Mouse (Mus musculus): ENCODE measurements at regions not wholly inside any gene's neighbourhood (a gene's known extent, or its start where the extent isn't known, plus 50 kb on each side); places are given as distances from the start of the nearest gene placed in this dataset.

DNA sequence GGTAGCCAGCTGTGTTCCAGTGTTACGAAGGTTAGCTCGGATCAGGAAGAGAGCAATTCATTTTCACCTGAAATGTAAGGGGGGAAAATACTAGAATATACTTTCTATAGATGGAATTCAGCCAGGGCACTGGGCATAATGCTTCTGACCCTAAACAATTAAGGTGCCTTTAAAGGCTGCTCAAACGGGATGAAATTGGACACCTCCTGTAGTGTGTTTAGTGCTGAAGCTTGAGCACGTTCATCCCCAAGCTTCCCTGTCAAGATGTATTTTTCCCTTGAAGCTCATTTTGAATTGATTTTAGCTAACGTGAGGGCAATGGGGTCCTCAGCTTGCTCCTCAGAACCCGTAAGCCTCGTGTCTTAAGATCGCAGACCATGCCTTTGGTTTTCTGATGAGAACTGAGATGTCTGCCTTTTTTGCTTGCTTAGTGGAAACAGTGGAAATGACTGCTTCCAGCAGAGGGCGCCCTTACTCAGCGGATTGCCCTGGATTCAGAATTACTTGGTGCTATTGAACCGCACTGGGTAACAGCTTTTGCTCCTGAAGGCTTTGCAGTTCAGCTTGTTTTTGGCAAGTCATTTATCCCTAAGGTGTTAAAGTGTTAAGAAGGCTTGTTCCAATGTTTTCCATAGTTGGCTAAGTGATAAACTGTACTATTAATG, 74.6 kb upstream of the Fermt1 start:
- DNase-seq (ENCODE audit: low read depth, low spot score): peak; percentile 79

GRCm38 (mm10) chr2:133021244-133021643, 75.5 kb upstream of the Fermt1 start:
- DNase-seq (ENCODE audit: low read depth, low spot score): no peak

- DNase-seq (ENCODE audit: low read depth, low spot score): no peak
These were observed 81.3 kb upstream of the Fermt1 start for GRCm38 (mm10) chr2:133027038-133027437.

GRCm38 (mm10) chr2:133035421-133035820, 89.7 kb upstream of the Fermt1 start:
- no peak for DNase-seq (ENCODE audit: low read depth, low spot score)

- no peak for DNase-seq (ENCODE audit: low read depth, low spot score)
These were observed 95.0 kb upstream of the Fermt1 start for GRCm38 (mm10) chr2:133040708-133041107.

DNA sequence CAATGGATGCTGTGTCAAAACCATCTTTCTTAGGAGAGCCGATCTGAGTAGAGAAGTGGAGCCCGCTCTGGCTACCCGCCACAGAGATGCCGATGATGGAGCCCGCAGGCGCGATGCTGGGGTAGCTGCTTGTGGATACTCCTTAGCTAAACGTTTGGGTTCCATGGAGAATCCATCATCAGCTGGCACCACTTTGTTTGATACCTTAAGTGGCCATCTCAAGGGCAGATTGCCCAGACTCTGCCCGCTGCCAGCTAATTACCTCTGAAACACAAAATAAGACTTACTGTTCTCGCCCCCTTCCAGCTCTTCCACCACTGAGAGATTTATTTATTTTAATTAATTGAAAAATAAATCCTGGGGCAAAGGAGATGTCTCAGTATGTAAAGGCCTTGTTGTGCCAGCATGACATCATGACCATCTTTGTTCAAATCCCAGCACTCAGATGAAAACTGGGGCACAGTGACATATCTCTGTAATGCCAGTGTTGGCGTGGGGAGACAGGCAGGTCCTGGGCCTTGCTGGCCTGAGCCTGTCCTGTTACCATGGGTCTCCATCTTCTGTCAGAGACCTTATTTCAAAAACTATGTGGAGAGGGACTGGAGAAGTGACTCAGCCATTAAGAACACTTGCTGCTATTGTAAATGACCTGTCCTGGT, 132.1 kb upstream of the Fermt1 start:
- no peak for DNase-seq (ENCODE audit: low read depth, low spot score)

- DNase-seq (ENCODE audit: low read depth, low spot score): no peak
These were observed 145.3 kb upstream of the Fermt1 start for GRCm38 (mm10) chr2:133090976-133091375.

DNA sequence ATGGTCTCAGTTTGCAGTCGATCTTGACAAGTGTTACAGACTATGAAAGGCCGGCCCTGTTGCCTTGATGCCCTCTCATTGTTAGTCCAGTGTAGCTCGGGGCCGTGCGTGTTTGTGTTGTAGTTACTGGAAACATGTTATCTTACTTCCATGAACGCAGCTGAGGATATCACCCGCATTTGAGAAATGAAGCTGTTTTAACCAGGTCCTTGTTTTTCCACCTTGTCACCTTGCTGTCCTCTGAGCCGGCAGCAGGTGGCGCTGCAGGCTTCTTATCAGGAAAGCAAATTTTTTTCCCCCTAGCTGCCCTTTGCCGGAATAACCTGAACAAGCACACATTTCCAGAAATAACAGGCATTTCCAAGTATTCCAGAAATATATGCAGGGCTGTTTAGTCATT, 167.9 kb upstream of the Fermt1 start:
- peak; percentile 80 for DNase-seq (ENCODE audit: low read depth, low spot score)

- DNase-seq (ENCODE audit: low read depth, low spot score): peak; percentile 55
These were observed 172.9 kb upstream of the Fermt1 start for GRCm38 (mm10) chr2:133118651-133119050.

DNA sequence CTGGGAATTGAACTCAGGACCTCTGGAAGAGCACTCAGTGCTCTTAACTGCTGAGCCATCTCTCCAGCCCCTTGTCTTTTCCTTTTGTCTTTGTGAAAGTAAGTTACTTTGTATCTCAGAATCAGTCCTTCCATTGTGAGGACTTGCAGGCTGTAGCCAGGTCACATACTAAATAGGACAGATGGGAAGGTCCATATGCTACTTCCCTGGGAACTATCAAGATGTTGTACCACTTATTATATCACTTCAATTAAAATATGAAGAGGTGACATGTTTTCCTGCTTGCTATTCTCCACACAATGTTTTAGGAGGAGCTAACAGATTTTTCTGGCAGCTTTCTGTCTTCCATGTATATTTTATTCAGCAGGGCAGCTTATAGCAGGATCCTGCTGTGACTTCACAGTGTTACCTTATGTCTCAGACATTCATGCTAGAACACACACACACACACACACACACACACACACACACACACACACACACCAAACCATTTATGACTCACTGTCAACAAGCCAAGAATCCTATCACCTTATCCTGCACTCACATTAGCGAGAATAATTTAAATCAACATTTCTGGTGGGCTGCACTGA, 179.6 kb upstream of the Fermt1 start:
- no peak for DNase-seq (ENCODE audit: low read depth, low spot score)

- DNase-seq (ENCODE audit: low read depth, low spot score): no peak
These were observed 189.2 kb upstream of the Fermt1 start for GRCm38 (mm10) chr2:133134878-133135277.

- DNase-seq (ENCODE audit: low read depth, low spot score): no peak
These were observed 193.2 kb upstream of the Fermt1 start for GRCm38 (mm10) chr2:133138877-133139276.

DNA sequence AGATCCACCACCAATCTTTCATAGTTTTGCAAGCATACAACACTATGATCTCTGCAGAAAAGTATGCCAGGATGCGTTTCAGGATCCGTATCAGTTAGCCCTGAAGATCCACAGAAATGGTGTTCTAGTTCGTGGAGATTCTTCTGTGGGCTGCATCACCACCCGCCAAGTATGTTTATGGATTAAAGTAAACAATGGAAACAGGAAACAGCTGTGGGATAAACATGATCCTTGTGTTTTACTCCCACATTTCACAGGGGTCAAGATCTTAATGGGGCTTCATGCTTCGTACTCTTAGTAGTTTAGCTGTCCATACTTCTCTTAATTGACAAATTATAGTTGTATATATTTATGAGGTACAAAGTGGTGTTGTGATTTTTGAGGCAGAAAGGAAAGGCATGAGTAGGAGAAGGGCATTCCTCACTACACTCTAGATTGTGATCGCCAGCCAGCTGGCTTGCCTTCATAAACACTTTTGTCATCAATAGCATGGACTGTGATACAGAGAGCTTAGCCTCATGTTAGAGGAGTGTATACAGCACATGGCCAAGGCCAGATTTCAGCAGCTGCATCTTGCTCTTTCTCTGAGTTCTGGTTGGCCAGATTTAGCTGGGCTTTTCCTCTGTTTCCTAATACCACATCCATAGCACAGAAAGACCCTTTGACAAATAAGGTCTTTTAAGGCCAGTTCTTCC, 195.8 kb upstream of the Fermt1 start:
- DNase-seq (ENCODE audit: low read depth, low spot score): no peak

DNA sequence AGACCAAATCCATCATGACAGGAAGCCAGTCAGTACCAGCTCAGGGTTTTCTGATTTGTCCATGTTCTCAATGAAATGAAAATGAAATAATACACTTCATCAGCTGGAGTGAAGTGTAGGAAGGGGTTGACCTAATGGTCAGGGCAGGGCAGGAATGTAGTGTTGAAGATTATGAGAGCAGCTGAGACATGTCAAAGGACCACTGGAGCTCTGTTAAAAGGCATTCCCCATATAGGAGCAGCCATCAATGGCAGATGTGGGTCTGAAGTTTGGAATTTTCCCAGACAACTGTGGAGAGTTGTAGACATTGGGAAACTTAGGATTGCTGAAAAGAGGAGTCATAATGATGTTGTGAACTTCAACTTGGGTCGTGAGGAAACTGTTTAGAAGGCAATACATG, 206.8 kb upstream of the Fermt1 start:
- no peak for DNase-seq (ENCODE audit: low read depth, low spot score)

DNA sequence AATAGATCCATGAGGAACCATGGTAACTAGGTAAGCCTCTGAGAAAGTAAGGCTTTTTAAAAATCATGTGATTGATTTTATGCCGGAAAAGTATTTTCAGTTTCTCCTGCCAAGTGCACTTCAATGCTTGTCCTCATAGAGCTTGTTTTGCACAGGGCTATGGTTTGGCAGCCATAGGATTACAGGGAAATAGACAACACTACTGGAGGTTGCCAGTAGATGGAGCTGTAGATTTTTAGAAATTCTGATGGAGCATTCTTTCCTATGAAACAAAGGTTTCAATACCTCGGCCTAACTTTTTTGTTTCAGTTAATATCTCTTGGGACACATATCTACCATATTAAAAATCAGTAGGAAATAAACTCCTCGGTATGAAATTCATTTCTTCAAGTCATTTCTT, 210.8 kb upstream of the Fermt1 start:
- DNase-seq (ENCODE audit: low read depth, low spot score): peak; percentile 63

DNA sequence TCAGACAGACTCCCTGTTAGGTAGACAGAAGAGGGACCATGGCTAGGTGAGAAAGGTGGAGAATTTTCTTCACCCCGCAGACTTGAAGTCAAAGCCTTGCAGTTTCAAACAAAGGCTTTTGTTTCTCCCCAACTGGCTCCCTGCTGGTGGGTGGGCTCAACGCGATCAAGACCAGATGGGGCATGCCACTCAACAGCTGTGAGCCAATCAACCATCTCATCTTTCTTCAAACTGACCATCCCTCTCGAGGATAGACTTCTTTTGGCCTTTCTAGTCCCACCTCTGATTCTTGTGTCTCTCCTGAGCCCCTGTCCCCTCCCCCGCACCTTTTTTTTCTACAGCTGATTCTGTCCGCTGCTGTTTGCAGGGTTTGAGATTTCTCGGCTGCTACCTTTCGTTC, 212.5 kb upstream of the Fermt1 start:
- DNase-seq (ENCODE audit: low read depth, low spot score): no peak

- DNase-seq (ENCODE audit: low read depth, low spot score): no peak
These were observed 213.7 kb upstream of the Fermt1 start for GRCm38 (mm10) chr2:133159398-133159797.

GRCm38 (mm10) chr2:133176411-133176810, 230.7 kb upstream of the Fermt1 start:
- DNase-seq (ENCODE audit: low read depth, low spot score): no peak

DNA sequence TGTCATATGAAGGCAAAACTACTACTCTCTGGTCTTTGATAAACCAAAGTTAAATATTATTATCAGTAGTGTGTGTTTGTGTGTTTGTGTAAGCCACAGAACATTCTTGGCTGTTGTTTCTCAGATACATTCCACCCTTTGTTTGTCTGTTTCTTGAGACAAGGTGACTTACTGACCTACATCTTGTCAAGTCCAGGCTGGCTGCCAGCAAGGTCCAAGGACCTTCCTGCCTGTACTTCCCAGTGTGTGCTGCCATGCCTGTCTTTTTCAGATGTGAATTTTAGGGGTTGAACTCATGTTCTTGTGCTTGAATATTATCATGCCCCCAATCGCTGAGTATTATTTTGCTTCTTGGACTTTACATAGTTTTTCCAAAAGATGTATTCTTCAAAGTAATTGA, 235.5 kb upstream of the Fermt1 start:
- DNase-seq (ENCODE audit: low read depth, low spot score): no peak

DNA sequence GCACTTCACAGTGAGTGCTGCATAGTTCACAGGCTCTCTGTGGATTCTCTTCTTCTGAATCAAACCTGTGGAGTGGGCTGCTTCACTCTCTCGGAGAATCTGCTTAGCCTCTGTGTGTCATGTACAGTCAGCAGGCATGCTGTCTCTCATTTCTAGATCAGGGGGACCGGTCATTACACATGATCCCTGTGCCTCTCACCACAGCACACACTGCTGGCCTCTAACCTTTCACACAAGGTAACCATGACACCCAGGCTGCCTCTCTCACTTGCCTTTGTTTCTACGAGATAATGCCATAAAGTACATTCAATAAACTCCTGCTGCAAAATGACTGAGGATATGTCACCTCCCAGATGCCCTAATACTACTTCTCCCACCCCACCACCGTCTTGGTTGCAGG, 237.2 kb upstream of the Fermt1 start:
- no peak for DNase-seq (ENCODE audit: low read depth, low spot score)

DNA sequence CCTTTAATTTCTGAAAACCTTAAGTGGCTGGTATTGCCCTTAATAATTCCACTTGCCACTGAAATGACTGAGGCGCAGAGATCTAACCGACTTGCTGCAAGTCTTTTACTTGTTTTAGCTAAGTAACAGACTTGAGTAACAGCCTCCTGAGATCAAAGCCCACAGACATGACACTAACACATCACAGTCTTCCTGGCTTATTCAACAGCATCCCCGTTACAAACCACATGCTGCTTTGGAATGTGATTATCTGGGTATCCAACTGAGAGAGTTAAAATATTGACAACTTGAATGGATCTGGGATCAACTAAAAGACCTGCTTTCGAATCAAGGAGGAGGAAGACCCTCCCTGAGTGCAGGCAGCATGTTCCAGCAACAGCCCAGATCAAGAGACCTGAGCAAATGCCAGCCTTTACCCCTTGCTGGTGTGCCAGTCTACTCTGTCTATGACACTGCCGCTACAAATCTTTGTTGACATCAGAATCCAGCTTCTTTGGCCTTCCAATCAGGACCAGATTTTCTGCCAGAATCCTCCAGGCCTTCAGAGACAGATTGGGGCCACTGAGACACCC, 258.7 kb upstream of the Fermt1 start:
- no peak for DNase-seq (ENCODE audit: low read depth, low spot score)

GRCm38 (mm10) chr2:133208498-133208897, 262.8 kb upstream of the Fermt1 start:
- DNase-seq (ENCODE audit: low read depth, low spot score): peak; percentile 24
